Mouse (Mus musculus): ENCODE data around the gene Sbk2. TPM values are rescaled to one million over a fixed set of nuclear protein-coding genes. Genes with fewer than 3 reads are reported as not detected.

Gene Sbk2
- polyA plus RNA-seq, 1 experiment from 2014 or later, result not detected

GRCm38 (mm10) chr7:4911561-4911960 lies 52.6 kb downstream of the Sbk2 start:
- no peak for ATAC-seq (ENCODE audit: low FRiP score, low TSS enrichment)
- TF ChIP-seq EP300 (optimal IDR thresholded peaks at IDR 0.05) (no peak), CTCF (IDR thresholded peaks at IDR 0.05; ENCODE audit: low read depth) (peak; percentile 69)
- H3K9ac ChIP-seq (ENCODE audit: low read length), result no peak overlapping the region
- no peaks in the 10 kb centered on the region; the same call in 1 of the 2 replicates for H3K4me1 ChIP-seq (replicated peaks; ENCODE audit: control insufficient read depth, insufficient read depth)
- H3K27me3 ChIP-seq (ENCODE audit: control insufficient read depth, insufficient read depth, low read length), result no peaks in the 10 kb centered on the region
- H3K9me3 ChIP-seq (ENCODE audit: control insufficient read depth, low read length), result no peaks in the 10 kb centered on the region
- no peak overlapping the region for H3K4me2 ChIP-seq (replicated peaks; ENCODE audit: low read depth)
- H3K4me3 ChIP-seq (ENCODE audit: low read depth, low read length), result no peak overlapping the region
- H3K36me3 ChIP-seq (ENCODE audit: control insufficient read depth, insufficient read depth, low read length), result no peaks in the 10 kb centered on the region
- peak; percentile 62 for DNase-seq (ENCODE audit: low spot score)
- WGBS, result 24% methylated on average over 9 of the region's 9 CpGs
- H3K27ac ChIP-seq (replicated peaks), result no peak overlapping the region

- no peak for TF ChIP-seq CTCF (IDR thresholded peaks at IDR 0.05; ENCODE audit: low read depth)
- TF ChIP-seq EP300 (optimal IDR thresholded peaks at IDR 0.05), result no peak
- DNase-seq (ENCODE audit: low spot score), result no peak
- Histone ChIP-seq H3K9ac (ENCODE audit: low read length) (no peak within 1 kb of the TSS), H3K4me2 (replicated peaks; ENCODE audit: low read depth) (no peak within 1 kb of the TSS), H3K4me1 (replicated peaks; ENCODE audit: control insufficient read depth, insufficient read depth) (no peaks in the 10 kb centered on the region), H3K27ac (replicated peaks) (no peak within 1 kb of the TSS), H3K27me3 (ENCODE audit: control insufficient read depth, insufficient read depth, low read length) (no peaks in the 10 kb centered on the region), H3K4me3 (ENCODE audit: low read depth, low read length) (no peak within 1 kb of the TSS), H3K36me3 (ENCODE audit: control insufficient read depth, insufficient read depth, low read length) (no peaks in the 10 kb centered on the region), H3K9me3 (ENCODE audit: control insufficient read depth, low read length) (no peaks in the 10 kb centered on the region)
- ATAC-seq (ENCODE audit: low FRiP score, low TSS enrichment), result no peak
- WGBS, result 70% methylated on average over 10 of the region's 10 CpGs
Observed at GRCm38 (mm10) chr7:4906466-4906950, 57.7 kb downstream of the Sbk2 start, which contains the start of gene Gm36210. Gene Gm36210, minus strand, starts transcription at chr7:4906516.

- 0 out of 2 replicates have a peak, but pooled peaks cover 2% of the 10 kb centered on the region for H3K4me1 ChIP-seq (replicated peaks; ENCODE audit: control insufficient read depth, insufficient read depth)
- H3K4me2 ChIP-seq (replicated peaks; ENCODE audit: low read depth), result no peak overlapping the region
- H3K4me3 ChIP-seq (ENCODE audit: low read depth, low read length), result no peak overlapping the region
- TF ChIP-seq EP300 (optimal IDR thresholded peaks at IDR 0.05), result no peak
- no peak for TF ChIP-seq CTCF (IDR thresholded peaks at IDR 0.05; ENCODE audit: low read depth)
- WGBS, result 81% methylated on average over 9 of the region's 9 CpGs
- no peak overlapping the region for H3K9ac ChIP-seq (ENCODE audit: low read length)
- ATAC-seq (ENCODE audit: low FRiP score, low TSS enrichment) (no peak), DNase-seq (ENCODE audit: low spot score) (no peak)
- no peaks in the 10 kb centered on the region for H3K36me3 ChIP-seq (ENCODE audit: control insufficient read depth, insufficient read depth, low read length)
- no peak overlapping the region for H3K27ac ChIP-seq (replicated peaks)
- H3K27me3 ChIP-seq (ENCODE audit: control insufficient read depth, insufficient read depth, low read length), result no peaks in the 10 kb centered on the region
- no peaks in the 10 kb centered on the region for H3K9me3 ChIP-seq (ENCODE audit: control insufficient read depth, low read length)
Observed at GRCm38 (mm10) chr7:4902404-4902803, 61.8 kb downstream of the Sbk2 start.

GRCm38 (mm10) chr7:4901171-4901570 lies 63.0 kb downstream of the Sbk2 start:
- H3K36me3 ChIP-seq (ENCODE audit: control insufficient read depth, insufficient read depth, low read length), result no peaks in the 10 kb centered on the region
- no peak overlapping the region for H3K4me3 ChIP-seq (ENCODE audit: low read depth, low read length)
- no peak overlapping the region for H3K4me2 ChIP-seq (replicated peaks; ENCODE audit: low read depth)
- TF ChIP-seq EP300 (optimal IDR thresholded peaks at IDR 0.05), result no peak
- TF ChIP-seq CTCF (IDR thresholded peaks at IDR 0.05; ENCODE audit: low read depth), result peak; percentile 68
- H3K9ac ChIP-seq (ENCODE audit: low read length), result no peak overlapping the region
- peak; percentile 63 for DNase-seq (ENCODE audit: low spot score)
- no peaks in the 10 kb centered on the region for H3K27me3 ChIP-seq (ENCODE audit: control insufficient read depth, insufficient read depth, low read length)
- 56% methylated on average over 8 of the region's 8 CpGs for WGBS
- no peak overlapping the region for H3K27ac ChIP-seq (replicated peaks)
- H3K9me3 ChIP-seq (ENCODE audit: control insufficient read depth, low read length), result no peaks in the 10 kb centered on the region
- H3K4me1 ChIP-seq (replicated peaks; ENCODE audit: control insufficient read depth, insufficient read depth), result 0 out of 2 replicates have a peak, but pooled peaks cover 2% of the 10 kb centered on the region
- ATAC-seq (ENCODE audit: low FRiP score, low TSS enrichment), result no peak

- Histone ChIP-seq H3K36me3 (ENCODE audit: control insufficient read depth, insufficient read depth, low read length) (no peaks in the 10 kb centered on the region), H3K4me3 (ENCODE audit: low read depth, low read length) (no peak overlapping the region), H3K9ac (ENCODE audit: low read length) (no peak overlapping the region), H3K27me3 (ENCODE audit: control insufficient read depth, insufficient read depth, low read length) (no peaks in the 10 kb centered on the region), H3K27ac (replicated peaks) (no peak overlapping the region), H3K9me3 (ENCODE audit: control insufficient read depth, low read length) (no peaks in the 10 kb centered on the region), H3K4me2 (replicated peaks; ENCODE audit: low read depth) (peak overlapping the region; percentile 48), H3K4me1 (replicated peaks; ENCODE audit: control insufficient read depth, insufficient read depth) (0 out of 2 replicates have a peak, but pooled peaks cover 2% of the 10 kb centered on the region)
- DNase-seq (ENCODE audit: low spot score) (no peak), ATAC-seq (ENCODE audit: low FRiP score, low TSS enrichment) (no peak)
- TF ChIP-seq CTCF (IDR thresholded peaks at IDR 0.05; ENCODE audit: low read depth) (no peak), EP300 (optimal IDR thresholded peaks at IDR 0.05) (no peak)
- 28% methylated on average over 11 of the region's 11 CpGs for WGBS
Observed at GRCm38 (mm10) chr7:4900523-4900851, 63.7 kb downstream of the Sbk2 start.

GRCm38 (mm10) chr7:4899649-4900522 lies 64.3 kb downstream of the Sbk2 start:
- Histone ChIP-seq H3K4me1 (replicated peaks; ENCODE audit: control insufficient read depth, insufficient read depth) (0 out of 2 replicates have a peak, but pooled peaks cover 2% of the 10 kb centered on the region), H3K4me3 (ENCODE audit: low read depth, low read length) (peak overlapping the region; percentile 22), H3K27me3 (ENCODE audit: control insufficient read depth, insufficient read depth, low read length) (no peaks in the 10 kb centered on the region), H3K4me2 (replicated peaks; ENCODE audit: low read depth) (peak overlapping the region; percentile 48), H3K27ac (replicated peaks) (no peak overlapping the region), H3K9ac (ENCODE audit: low read length) (peak overlapping the region; percentile 13; the same call in 1 of the 2 replicates), H3K36me3 (ENCODE audit: control insufficient read depth, insufficient read depth, low read length) (no peaks in the 10 kb centered on the region), H3K9me3 (ENCODE audit: control insufficient read depth, low read length) (no peaks in the 10 kb centered on the region)
- no peak for ATAC-seq (ENCODE audit: low FRiP score, low TSS enrichment)
- TF ChIP-seq CTCF (IDR thresholded peaks at IDR 0.05; ENCODE audit: low read depth) (peak; percentile 20; the same call in 1 of the 2 replicates), EP300 (optimal IDR thresholded peaks at IDR 0.05) (no peak)
- 10% methylated on average over 19 of the region's 19 CpGs for WGBS
- DNase-seq (ENCODE audit: low spot score), result no peak
